Mouse (Mus musculus): ENCODE results near the gene Tcf23.
"Not testable (repeated sequence)": the region's sequence is repeated elsewhere in the genome, so short reads cannot be mapped to it uniquely, and the experiment has no call there.

Tcf23 gene

GRCm38 (mm10) chr5:30994910-30995635 lies 26.6 kb downstream of the Tcf23 start:
- DNase-seq (ENCODE audit: low spot score in 2 of 2), result no peak

GRCm38 (mm10) chr5:30998306-30998705 lies 29.8 kb downstream of the Tcf23 start:
- no peak for DNase-seq (ENCODE audit: low spot score in 2 of 2)

GRCm38 (mm10) chr5:30999324-30999723 lies 30.9 kb downstream of the Tcf23 start:
- no peak for DNase-seq (ENCODE audit: low spot score in 2 of 2)

GRCm38 (mm10) chr5:31000122-31000521 lies 31.7 kb downstream of the Tcf23 start:
- no peak for DNase-seq (ENCODE audit: low spot score in 2 of 2)

GRCm38 (mm10) chr5:31000993-31001392 lies 32.5 kb downstream of the Tcf23 start:
- no peak for DNase-seq (ENCODE audit: low spot score in 2 of 2)

- no peak for DNase-seq (ENCODE audit: low spot score in 2 of 2)
These were observed 33.1 kb downstream of the Tcf23 start for GRCm38 (mm10) chr5:31001560-31001959.

GRCm38 (mm10) chr5:31004184-31004583 lies 35.7 kb downstream of the Tcf23 start:
- DNase-seq (ENCODE audit: low spot score in 2 of 2), result peak; percentile 91 to 93

GRCm38 (mm10) chr5:31012737-31013136 lies 44.3 kb downstream of the Tcf23 start:
- no peak for DNase-seq (ENCODE audit: low spot score in 2 of 2)

GRCm38 (mm10) chr5:31015913-31016312 lies 47.5 kb downstream of the Tcf23 start:
- no peak for DNase-seq (ENCODE audit: low spot score in 2 of 2)

GRCm38 (mm10) chr5:31021790-31022189 lies 53.3 kb downstream of the Tcf23 start:
- DNase-seq (ENCODE audit: low spot score in 2 of 2), result not testable (repeated sequence)

- DNase-seq (ENCODE audit: low spot score in 2 of 2), result no peak
These were observed 54.2 kb downstream of the Tcf23 start for GRCm38 (mm10) chr5:31022690-31023089.

- no peak for DNase-seq (ENCODE audit: low spot score in 2 of 2)
These were observed 54.8 kb downstream of the Tcf23 start for GRCm38 (mm10) chr5:31023254-31023653.

- DNase-seq (ENCODE audit: low spot score in 2 of 2), result no peak
These were observed 56.2 kb downstream of the Tcf23 start for GRCm38 (mm10) chr5:31024641-31025040.

All from right cerebral cortex, postnatal 10 days (tissue).